Mouse (Mus musculus): ENCODE results near the gene B4galt5.

The B4galt5 gene

DNA sequence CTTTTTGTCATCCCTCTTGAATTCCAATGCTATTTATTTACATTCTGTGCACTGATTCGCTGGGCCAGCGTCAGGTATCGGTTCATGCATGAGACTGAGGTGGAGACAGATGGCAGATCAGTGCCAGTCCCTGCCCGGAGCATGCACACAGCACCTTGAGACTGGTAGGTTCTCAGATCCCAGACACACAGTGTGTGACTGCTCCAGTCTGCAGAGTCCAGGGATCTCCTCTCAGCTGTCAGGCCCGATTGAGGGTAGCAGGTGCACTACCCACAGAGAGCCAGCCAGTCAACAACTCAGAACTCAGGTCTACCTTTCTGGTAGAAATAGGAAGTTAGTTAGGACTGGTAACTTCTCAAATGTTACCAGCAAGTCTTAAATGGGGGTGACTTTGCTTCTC, 18.4 kb downstream of the B4galt5 start:
- DNase-seq, result peak; percentile 62 to 66

DNA sequence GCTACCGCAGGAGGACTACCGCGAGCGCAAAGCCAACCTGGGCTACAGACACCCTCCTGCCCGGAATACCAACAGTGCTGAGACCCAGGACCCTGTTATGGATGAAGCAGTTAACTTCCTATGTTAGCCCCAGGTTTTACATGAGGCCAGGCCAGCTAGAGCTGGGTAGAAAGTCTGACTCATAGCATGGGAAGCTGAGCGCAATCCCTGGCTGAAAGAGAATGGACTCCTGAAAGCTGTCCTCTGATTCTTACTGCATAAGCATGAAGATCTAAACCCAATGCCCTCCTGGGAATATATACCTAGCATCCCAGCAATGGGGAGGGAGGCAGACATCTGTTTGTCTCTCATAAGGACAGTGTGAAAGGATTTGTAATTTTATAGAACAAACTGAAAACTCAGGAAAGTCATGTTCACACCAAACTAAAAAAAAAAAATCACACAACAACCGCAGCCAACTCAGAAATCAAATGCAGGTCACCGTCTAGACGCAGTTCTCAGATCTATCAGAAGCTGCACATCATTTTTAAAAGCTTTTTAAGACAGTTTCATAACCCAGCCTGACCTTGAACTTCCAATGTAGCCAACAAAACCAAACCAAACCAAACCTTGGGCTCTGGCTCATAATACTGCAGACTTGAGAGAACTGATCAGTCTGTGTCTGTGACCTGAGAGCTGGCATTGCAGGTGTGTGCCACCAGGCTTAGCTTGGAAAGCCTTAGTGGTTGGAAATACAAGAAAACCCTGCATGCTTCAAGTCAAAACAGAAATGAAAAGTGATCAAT, 19.3 kb downstream of the B4galt5 start:
- no peak for DNase-seq

DNA sequence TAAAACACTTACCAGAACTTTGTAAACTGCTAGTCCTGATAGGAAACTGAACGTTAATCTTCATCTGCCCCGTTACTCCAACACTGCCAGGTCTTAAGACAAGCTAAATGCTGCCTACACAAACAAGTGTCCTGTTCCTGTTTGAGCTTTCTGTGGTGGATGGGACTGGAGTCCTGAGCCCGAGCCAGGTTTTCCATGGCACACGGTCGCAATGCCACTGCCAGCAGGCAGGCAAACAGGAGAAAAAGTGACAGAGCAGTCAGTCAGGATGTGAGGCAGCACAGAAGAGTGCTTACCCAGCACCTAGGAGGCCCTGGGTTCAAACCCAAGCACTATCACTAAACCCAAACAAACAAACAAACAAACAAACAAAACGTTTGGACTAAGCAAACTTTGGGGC, 20.6 kb downstream of the B4galt5 start:
- peak; percentile 73 to 75 for DNase-seq

DNA sequence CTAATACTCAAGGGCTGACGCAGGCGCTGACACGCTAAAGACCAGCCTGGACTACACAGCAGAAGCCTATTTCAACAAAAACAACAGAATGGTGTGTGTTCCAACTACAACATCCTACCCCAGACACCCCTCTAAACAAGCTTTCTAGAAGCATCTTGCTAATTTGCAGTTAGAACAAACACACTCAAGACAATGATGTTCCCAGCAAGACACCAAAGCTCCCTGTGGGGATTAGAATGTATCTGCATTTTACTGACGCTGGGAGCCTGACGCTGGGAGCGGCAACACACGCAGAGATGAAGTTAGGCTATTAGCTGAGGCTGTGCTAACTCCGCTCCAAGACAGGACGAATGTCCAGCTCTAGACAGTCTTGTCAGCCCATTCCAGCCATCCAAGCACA, 22.4 kb downstream of the B4galt5 start:
- DNase-seq, result no peak

DNA sequence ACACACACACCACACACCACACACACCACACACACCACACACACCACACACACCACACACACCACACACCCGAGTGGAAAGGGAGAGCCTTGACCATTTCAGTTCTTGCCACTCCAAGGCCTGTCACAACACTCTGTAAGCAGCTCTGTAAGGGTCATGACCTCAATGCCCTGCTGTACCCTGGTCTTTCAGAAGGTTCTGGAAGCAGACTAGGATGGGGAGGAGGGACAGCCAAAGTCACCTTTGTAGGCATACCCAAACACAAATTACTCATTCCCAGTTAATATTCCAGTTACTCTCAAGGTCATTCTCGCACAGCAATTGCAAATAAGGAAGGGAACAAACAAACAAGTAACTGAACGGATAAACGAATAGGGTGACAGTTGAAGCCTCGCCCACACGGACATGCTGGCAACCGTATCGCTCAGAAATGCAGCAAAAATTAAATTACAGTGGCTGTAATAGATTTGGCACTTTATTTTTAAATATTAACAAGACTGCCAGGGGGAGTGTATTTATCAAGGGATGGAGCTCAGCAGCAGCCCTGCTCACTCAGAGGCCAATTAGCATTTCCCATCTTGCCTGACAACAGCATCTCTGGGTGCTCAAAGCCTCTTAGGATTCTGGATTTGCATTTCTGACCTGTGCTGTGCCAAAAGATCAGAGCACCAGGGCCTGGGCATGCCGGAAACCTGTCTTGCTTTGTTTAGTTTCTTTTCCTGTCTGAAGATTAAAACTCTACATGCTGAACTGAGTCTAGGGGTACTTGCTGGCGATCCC, 24.6 kb downstream of the B4galt5 start:
- no peak for DNase-seq

DNA sequence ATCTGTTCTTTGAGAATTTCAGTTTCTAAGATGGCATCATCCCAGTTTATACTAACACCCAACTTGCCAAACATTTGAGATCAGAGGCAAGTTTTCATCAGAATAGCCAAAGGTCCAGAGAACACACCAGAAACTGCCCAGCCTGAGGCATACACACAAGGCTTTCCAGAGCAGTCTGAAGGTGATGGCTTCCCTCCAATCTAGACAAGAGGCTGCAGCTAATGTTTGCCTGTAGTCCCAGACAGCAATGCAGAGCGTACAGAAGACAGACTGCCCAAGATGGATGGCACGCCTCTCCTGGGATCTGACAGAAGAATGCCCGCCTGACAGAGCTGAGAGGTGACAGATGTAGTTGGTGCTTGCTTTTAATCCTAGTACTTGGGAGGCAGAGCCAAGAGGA, 25.9 kb downstream of the B4galt5 start:
- DNase-seq, result no peak

DNA sequence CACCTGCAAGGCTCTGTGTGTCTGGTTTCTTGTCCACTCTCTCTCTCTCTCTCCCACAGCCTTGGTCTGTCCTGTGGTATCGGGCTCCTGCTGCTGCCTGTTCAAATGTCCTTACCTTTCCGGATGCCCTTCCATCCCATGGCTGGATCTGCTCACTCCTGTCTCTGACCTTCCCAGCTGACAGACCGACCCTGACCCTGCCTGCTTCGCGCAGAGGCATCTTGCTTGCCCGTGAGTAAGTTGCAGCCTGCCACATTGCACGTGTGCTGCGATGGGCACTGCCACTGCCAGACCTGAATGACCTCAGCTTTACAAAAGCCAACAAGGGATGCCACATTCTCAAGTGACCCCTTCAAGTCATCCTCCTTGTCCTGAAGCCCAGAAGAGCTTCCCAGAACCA, 27.6 kb downstream of the B4galt5 start:
- no peak for DNase-seq

DNA sequence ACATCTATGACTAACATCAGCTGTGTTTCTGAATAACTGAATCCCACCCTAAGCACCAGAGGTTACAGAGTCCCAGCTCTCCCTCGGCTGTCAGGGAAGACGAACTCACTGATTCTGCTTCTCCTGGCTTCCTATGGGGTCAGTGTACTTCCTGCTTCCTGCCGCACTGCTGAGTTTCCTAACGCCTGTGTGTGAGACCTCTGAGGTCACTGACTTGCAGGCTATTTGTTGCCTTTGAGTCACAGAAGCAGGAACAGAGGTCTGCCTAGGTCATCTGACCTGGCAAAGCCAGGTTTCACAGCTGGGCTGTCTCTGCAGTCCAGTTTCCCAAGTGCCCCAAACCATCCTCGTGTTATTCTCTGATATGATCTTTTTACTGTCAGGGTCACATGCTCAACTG, 30.0 kb downstream of the B4galt5 start:
- DNase-seq, result no peak

DNA sequence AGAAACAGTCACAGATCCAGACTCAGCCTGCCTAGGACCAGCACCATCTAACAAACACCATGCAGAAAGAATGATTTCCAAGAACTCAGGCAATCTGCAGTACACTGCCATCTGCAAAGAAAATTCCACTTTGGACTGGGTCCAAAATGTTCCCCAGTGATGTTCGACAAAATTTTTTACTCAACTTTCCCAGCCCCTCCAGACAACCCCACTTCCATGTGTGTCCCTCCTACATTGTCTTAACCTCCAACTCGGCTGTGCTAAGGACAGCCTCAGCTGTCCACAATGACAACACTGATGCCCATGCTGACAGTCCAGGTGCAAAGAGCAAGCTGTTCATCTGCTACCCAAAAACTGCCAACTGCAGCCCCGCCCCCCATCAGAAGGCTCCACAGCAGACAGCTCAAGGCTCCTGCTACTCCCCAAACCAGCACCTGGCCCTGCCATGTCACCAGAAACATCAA, 32.2 kb downstream of the B4galt5 start:
- DNase-seq, result peak; percentile 77 to 82

DNA sequence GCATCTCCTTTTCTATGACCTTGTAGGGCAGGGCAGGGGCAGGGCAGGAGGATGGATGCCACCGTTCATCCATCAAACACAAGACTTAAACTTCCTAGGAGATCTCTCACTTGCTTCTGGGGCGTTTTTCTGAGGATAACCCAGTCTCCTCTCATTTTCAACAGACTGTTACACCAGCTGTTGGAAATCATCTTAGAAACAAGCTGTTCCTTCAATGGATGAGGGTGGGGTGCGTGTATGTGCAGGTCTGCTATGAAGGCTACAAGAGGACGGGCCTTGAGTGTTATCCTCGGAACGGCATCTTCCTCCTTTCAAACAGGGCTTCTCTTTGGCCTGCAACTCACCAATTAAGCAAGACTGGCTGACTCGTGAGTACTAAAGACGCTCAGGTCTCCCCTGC, 34.5 kb downstream of the B4galt5 start:
- no peak for DNase-seq

DNA sequence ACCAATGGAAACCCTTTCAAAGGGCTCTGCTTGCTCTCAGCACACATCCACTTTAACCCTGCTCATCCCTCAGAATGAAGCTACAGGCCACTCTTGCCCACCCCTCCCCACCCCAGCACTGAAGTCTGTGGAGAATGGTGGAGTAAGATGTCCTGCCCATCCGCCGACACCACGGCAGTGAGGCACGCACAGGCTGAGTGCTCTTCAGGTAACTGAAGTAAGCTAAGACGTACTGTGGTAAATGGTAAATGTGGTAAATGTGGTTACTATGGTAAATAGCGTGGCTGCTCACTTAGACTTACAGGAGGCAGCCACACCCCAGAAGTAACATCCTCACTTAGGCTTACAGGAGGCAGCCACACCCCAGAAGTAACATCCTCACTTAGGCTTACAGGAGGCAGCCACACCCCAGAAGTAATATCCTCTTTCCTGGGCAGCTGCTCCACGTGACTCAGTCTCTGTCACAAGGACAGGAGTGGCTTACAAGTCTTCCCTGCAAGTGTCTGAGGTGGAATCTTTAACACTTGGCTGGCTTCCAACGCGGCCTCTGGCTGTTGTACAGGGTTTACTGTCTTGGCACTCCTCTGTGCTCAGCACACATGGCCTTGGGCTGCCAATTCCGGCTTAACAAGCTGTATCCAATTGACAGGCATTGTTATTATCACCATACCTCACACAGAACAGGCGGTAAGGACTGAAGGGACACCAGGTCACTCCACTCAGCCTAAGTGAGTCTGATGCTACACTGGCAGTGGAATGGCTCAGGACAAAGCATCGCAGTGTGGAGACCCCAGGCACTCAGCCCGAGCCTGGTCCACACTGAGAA, 35.3 kb downstream of the B4galt5 start:
- DNase-seq, result peak; percentile 58 to 67

DNA sequence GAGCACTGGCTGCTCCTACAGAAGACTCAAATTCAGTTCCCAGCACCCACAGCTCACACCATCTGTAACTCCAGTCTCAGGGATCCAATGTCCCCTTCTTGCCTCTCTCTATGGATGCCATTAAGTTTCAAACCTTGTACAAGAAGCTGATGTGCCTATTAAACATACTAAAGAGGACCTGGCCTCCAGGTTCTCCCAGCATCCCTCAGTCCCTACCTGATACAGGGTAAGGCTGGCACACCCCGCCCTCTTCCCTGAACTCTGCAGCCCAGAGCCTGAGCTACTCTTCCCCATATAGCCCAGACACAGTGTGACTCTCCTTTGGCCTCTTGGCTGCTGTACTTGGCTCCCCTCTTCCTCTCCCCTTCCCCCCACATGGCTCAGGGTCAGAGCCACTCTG, 38.9 kb downstream of the B4galt5 start:
- DNase-seq, result peak in 1 of 2 experiments; percentile 2

DNA sequence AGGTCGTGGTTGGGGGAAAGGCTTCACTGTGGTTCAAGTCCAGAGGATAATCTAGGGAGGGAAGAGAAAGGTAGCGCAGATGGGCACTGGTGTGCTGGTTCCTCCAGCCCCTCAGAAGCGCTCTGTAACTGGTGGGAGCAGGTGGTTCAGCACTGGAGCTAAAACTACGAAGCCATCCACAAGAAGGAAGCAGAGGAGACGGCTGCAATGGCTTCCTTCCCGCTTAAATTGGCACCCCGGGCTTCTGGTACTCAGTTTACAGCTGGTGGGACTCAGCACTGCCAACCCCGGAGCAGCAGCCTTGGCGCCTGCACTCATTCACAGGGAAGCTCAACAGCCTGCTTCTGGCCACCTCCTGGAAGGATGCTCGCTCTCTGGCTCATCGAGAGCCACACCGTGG, 39.7 kb downstream of the B4galt5 start:
- DNase-seq, result peak in 1 of 2 experiments; percentile 13

DNA sequence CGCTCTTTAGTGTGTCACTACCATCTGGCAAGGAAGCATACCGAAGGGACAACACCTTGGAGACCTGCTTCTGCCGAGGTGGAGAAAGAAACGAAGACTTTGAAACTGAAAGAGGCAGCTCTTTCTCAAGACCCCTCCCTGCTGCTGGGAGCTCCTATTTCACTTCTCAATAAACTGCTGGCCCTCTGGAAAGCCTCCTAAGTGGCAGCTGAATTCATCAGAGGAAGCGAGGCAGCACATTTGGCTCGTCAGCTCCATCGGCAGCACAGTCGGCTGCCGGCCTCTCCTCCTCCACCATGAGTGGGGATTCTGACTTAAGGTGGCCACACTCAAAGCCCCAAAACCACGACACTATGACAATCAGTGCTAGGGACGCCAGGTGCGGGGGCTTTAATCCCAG, 41.3 kb downstream of the B4galt5 start:
- DNase-seq, result peak in 1 of 2 experiments; percentile 4

DNA sequence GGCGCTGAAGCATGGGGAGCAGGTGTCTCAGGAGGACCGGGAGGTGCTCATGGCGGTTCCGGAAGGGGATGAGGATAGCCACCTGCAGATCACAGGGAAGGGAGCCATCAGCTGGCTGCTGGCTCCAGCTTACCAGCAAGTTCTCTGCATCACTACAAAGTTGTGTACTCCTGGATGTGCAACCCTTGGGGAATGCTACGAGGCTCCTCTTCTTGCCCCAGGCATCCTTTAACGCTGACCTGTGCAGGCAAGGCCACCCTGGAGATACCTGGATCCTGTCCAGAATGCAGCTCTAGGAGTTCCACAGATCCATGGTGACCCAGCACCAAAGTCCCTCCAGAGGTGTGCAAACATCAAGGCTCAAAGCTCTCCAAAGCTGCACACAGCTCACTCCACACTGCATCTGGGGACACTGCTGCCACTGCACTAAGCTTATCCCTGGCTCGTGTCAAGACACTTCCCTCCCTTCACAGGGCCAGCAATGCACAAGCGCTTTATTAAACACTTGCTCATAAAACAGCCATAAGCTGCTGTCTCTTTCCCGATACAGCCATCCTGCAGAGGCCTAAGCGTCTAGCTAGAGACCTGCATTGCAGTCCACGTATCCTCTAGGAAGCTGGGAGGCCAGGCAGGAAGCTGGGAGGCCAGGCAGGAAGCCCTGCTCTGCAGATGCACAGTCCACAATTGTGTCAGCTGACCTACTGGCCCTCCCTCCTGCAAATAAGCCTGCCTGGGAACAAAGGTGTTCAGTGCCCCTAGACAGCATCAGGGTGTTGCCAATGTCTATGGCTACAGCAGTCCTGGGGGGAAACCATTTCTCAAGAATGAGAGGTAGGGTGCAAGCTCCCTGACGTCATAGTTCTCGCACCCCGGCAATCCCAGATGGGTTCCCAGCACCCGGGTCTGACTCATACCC, 42.1 kb downstream of the B4galt5 start:
- peak; percentile 26 to 28 for DNase-seq

DNA sequence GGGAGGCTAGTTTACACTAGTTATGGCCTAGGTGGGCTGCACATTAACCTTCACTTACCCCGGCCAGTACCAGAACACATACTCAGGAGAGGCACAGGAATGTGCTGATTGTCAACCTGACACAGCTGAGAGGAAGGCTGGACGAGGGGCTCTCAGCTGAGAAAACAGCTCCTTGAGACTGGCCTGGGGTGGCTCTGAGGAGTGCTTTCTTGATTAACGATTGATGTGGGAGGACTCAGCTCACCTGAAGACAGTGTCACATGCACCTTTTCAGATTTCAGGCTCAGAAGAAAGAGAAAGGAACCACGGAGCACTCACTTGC, 42.7 kb downstream of the B4galt5 start:
- DNase-seq, result no peak

DNA sequence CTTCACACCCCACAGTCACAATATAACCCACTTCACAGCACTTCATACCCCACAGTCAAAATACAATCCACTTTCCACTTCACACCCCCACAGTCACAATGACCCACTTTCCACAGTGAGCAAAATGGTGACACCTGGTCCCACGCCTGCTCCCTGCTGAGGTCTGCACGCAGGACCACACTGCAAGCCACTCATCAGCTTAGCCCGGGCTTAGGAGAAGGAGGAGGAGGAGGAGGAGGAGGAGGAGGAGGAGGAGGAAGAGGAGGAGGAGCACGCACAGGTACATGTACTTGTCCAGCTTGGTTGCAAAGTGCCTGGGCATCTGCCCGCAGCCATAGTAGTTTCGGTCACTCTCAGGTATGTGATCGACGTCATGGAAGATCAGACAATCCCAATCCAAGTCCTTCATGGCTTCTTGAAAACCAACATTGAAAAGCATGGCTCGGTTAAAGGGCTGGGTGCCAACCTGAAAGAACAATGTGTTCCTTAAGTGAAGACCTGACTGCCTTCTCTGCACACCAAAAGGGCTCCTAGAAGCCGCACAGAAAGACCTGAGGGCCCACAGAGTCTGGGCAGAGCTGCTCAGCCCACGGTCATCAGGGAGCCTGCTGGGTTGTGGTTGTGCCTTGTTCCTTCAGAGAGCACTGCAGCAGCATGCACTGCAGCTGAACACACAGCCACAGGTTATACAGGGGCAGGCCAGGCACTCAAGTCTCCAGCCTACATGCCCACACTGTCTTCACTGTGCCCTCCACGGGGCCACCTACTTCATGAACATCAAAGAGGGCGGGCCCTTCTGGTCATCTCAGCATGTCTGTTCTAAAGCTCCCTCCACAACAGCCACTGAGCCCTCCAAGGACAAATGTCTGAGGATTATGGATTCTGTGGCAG, 43.4 kb downstream of the B4galt5 start:
- peak; percentile 23 to 31 for DNase-seq

DNA sequence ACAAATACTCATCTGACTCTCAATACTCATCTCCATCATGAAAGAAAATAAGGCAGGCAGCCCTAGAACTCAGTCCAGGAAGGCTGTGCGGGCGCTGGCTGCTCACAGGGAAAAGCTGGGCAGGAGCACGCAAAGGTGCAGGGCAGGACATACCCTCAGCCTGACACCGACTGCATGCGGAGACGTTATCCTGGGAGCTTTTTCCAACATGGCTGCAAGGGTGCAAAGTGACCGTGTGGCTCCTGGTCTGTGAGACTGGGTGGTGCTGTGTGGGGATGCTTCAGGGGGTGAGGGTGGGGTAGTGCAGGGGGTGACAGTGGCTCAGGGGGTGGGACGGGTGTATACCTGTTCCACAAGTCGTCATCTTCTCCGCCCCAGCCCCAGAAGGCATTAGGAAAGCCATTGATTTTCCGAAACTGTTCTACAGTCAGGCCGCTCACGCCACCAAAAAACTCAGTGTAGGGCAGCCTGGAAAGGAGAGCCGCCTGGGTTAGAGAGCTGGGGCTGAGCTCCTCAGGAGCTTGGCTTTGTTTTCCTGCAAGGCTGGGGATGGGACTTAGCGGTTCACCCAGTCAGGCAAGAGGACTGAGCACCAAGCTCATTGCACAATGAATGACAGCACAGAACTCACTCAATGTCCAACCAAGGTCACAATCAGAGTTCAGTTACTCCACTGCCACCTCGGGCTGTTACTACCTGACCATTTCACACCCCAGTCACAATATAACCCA, 44.2 kb downstream of the B4galt5 start:
- peak; percentile 1 to 2 for DNase-seq

DNA sequence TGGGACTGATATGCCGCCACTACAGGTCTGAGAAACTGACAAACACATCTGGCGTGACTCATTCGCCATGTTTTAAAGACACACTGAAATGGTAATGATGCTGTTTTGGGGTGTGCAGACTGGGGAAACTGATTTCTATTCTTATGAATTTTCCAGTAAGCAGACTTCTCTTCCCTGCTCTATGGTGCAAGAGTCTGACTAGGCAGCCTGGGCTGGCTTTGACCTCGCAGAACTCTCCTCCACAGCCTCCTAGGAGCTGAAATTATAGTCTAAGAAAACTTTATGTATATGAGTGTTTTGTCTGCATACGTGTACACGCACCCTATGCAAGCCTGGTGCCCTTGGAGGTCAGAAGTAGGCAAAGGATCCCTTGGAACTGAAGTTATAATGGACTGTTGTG, 45.2 kb downstream of the B4galt5 start:
- peak in 1 of 2 experiments; percentile 1 for DNase-seq

DNA sequence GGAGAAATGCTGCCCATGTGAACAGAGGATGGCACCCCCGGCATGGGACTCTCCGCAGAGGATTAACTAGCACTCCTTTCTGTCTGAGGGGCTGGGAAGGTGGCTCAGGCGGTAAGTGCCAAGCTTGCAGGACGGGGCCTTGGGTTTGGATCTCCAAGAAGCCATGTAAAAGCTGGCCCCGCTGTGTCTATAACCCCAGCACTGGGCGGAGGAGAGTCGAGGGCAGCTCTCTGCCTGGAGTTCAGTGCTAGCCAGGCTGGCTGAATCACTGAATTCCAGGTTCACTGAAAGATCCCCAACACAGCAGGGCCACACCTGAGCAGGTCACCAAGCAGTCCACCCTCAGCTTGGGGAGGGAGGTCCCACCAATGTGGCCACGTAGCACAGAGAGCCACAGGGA, 45.8 kb downstream of the B4galt5 start:
- DNase-seq, result peak; percentile 2
